Mouse (Mus musculus) kidney, adult 2 months (tissue): ENCODE results near the gene Adgrl4. TPM values are rescaled to one million over a fixed set of nuclear protein-coding genes. Genes with fewer than 3 reads are reported as not detected.
A peak's percentile ranks its signal among the peaks of the same experiment; 100 is the strongest.

ENCODE experiments used
- DNase-seq: peaks from one replicate; pipeline ENCODE4 v3.0.0; 2021
- H3K27ac ChIP-seq: fragments of 200-500 bp; 2 replicates; pipeline ENCODE4 v1.5.1; 2012; ENCODE audit warnings: low read depth, low read length, control low read depth, inconsistent platforms; ENCODE audit not compliant: insufficient read depth
- H3K27me3 ChIP-seq: fragments of 200-500 bp; replicated peaks from 2 replicates; pipeline ENCODE4 v1.6.1; 2012; ENCODE audit warnings: mild to moderate bottlenecking, moderate library complexity, low read length, inconsistent platforms; ENCODE audit not compliant: control insufficient read depth, insufficient read depth
- H3K36me3 ChIP-seq: fragments of 200-500 bp; 2 replicates; pipeline ENCODE4 v1.6.1; 2012; ENCODE audit warnings: mild to moderate bottlenecking, moderate library complexity, low read length, inconsistent platforms; ENCODE audit not compliant: control insufficient read depth, insufficient read depth
- H3K4me1 ChIP-seq: fragments of 200-500 bp; 2 replicates; pipeline ENCODE4 v1.6.1; 2011; ENCODE audit warnings: low read length; ENCODE audit not compliant: control insufficient read depth, insufficient read depth
- H3K4me3 ChIP-seq: fragments of 200-500 bp; 2 replicates; pipeline ENCODE4 v1.5.1; 2011; ENCODE audit warnings: mild to moderate bottlenecking, low read depth, low read length, control low read depth; ENCODE audit not compliant: insufficient read depth
- CTCF ChIP-seq: fragments of 200-500 bp; conservative IDR thresholded peaks from 2 replicates; pipeline ENCODE4 v1.5.1; 2011; ENCODE audit warnings: low read depth, mild to moderate bottlenecking, control low read depth, low read length, moderate library complexity, mixed read lengths; ENCODE audit not compliant: insufficient read depth, insufficient read length
- POLR2A ChIP-seq: fragments of 200-500 bp; IDR thresholded peaks from one replicate; pipeline ENCODE4 v1.6.1; 2011; ENCODE audit warnings: low read depth, low read length, control low read depth
- WGBS: fragments of 180-500 bp; shearing (Covaris S2); methylation state at CpG from one replicate; pipeline ENCODE4 v1.1.7; 2018; 5-methylcytosine and 5-hydroxymethylcytosine counted together
- polyA plus RNA-seq: library from polyadenylated mRNA; depleted of rRNA; stranded (reverse); fragments of >200 nt; gene quantifications from 2 replicates; pipeline ENCODE4 v1.2.3, GENCODE M21; 2012

Gene Adgrl4
- polyA plus RNA-seq, 1 experiment = 35.1 TPM

GRCm38 (mm10) chr3:151443486-151443885 lies 5.8 kb downstream of the Adgrl4 start:
- peak overlapping the region; percentile 8 for H3K27ac ChIP-seq
- TF ChIP-seq CTCF (no peak), POLR2A (no peak)
- no peaks in the 10 kb centered on the region for H3K4me1 ChIP-seq
- H3K36me3 ChIP-seq = no peaks in the 10 kb centered on the region
- H3K27me3 ChIP-seq = no peaks in the 10 kb centered on the region
- no peak overlapping the region for H3K4me3 ChIP-seq
- DNase-seq = peak; percentile 57
- 50% methylated on average over 5 of the region's 5 CpGs for WGBS

- H3K27me3 ChIP-seq = no peaks in the 10 kb centered on the region
- TF ChIP-seq CTCF (no peak), POLR2A (no peak)
- H3K4me3 ChIP-seq = no peak overlapping the region
- no peaks in the 10 kb centered on the region for H3K4me1 ChIP-seq
- no peak overlapping the region for H3K27ac ChIP-seq
- no peak for DNase-seq
- WGBS = 74% methylated on average over 4 of the region's 4 CpGs
- H3K36me3 ChIP-seq = no peaks in the 10 kb centered on the region
These were observed 6.6 kb downstream of the Adgrl4 start for GRCm38 (mm10) chr3:151444284-151444683.

- Histone ChIP-seq H3K36me3 (no peaks in the 10 kb centered on the region), H3K4me1 (no peaks in the 10 kb centered on the region), H3K4me3 (no peak overlapping the region), H3K27me3 (no peaks in the 10 kb centered on the region), H3K27ac (no peak overlapping the region)
- TF ChIP-seq POLR2A = no peak
- no peak; the same call in 1 of the 2 replicates for TF ChIP-seq CTCF
- peak; percentile 11 for DNase-seq
- WGBS = 18% methylated on average over 2 of the region's 2 CpGs
These were observed 8.2 kb downstream of the Adgrl4 start for GRCm38 (mm10) chr3:151445936-151446335.

- WGBS = 29% methylated on average over 6 of the region's 6 CpGs
- Histone ChIP-seq H3K27me3 (no peaks in the 10 kb centered on the region), H3K4me3 (no peak overlapping the region), H3K27ac (no peak overlapping the region), H3K4me1 (no peaks in the 10 kb centered on the region), H3K36me3 (no peaks in the 10 kb centered on the region)
- TF ChIP-seq CTCF (no peak), POLR2A (no peak)
- no peak for DNase-seq
These were observed 17.5 kb downstream of the Adgrl4 start for GRCm38 (mm10) chr3:151454985-151455701.

GRCm38 (mm10) chr3:151459430-151460190 lies 21.9 kb downstream of the Adgrl4 start:
- H3K27me3 ChIP-seq = no peaks in the 10 kb centered on the region
- TF ChIP-seq CTCF = no peak
- no peak for TF ChIP-seq POLR2A
- H3K4me1 ChIP-seq = no peaks in the 10 kb centered on the region
- no peak overlapping the region for H3K4me3 ChIP-seq
- no peak for DNase-seq
- H3K36me3 ChIP-seq = no peaks in the 10 kb centered on the region
- 69% methylated on average over 3 of the region's 3 CpGs for WGBS
- H3K27ac ChIP-seq = no peak overlapping the region

GRCm38 (mm10) chr3:151465215-151465614 lies 27.5 kb downstream of the Adgrl4 start:
- no peak for TF ChIP-seq POLR2A
- TF ChIP-seq CTCF = no peak
- no peak overlapping the region for H3K27ac ChIP-seq
- WGBS = 22% methylated on average over 4 of the region's 4 CpGs

GRCm38 (mm10) chr3:151488853-151489252 lies 51.2 kb downstream of the Adgrl4 start:
- H3K4me3 ChIP-seq = no peak overlapping the region
- 93% methylated on average over 4 of the region's 4 CpGs for WGBS
- DNase-seq = no peak
- no peaks in the 10 kb centered on the region for H3K4me1 ChIP-seq
- no peaks in the 10 kb centered on the region for H3K36me3 ChIP-seq
- H3K27ac ChIP-seq = no peak overlapping the region
- H3K27me3 ChIP-seq = no peaks in the 10 kb centered on the region
- TF ChIP-seq CTCF (no peak), POLR2A (no peak)

More at GRCm38 (mm10) chr3:151465215-151465614, 27.5 kb downstream of the Adgrl4 start:
- H3K4me1 ChIP-seq = no peaks in the 10 kb centered on the region; the same call in 1 of the 2 replicates
- H3K36me3 ChIP-seq = no peaks in the 10 kb centered on the region
- H3K27me3 ChIP-seq = no peaks in the 10 kb centered on the region
- H3K4me3 ChIP-seq = no peak overlapping the region
- peak; percentile 27 for DNase-seq
